Mouse (Mus musculus): ENCODE measurements around the gene Yme1l1.

Gene Yme1l1

GRCm38 (mm10) chr2:23155777-23156607 is at the start of gene Yme1l1, which contains the start of gene Mastl:
TSS of gene Yme1l1 (plus strand) at chr2:23156369.
TSS of gene Mastl (minus strand) at chr2:23156024.
- DNase-seq (ENCODE audit: low read depth, low spot score) = peak; percentile 97

GRCm38 (mm10) chr2:23119573-23119972 is 36.6 kb upstream of the Yme1l1 start:
- DNase-seq (ENCODE audit: low read depth, low spot score) = no peak

- no peak for DNase-seq (ENCODE audit: low read depth, low spot score)
Observed at GRCm38 (mm10) chr2:23155199-23155621, 959 bp upstream of the Yme1l1 start.

GRCm38 (mm10) chr2:23156608-23157081 is 476 bp downstream of the Yme1l1 start:
- no peak for DNase-seq (ENCODE audit: low read depth, low spot score)

- DNase-seq (ENCODE audit: low read depth, low spot score) = no peak
Observed at GRCm38 (mm10) chr2:23172305-23172704, 16.1 kb downstream of the Yme1l1 start.

- no peak for DNase-seq (ENCODE audit: low read depth, low spot score)
Observed at GRCm38 (mm10) chr2:23194366-23194765, 38.2 kb downstream of the Yme1l1 start.

- DNase-seq (ENCODE audit: low read depth, low spot score) = no peak
Observed at GRCm38 (mm10) chr2:23201034-23201433, 44.9 kb downstream of the Yme1l1 start.

GRCm38 (mm10) chr2:23202900-23203670 is 46.9 kb downstream of the Yme1l1 start:
- no peak for DNase-seq (ENCODE audit: low read depth, low spot score)

- no peak for DNase-seq (ENCODE audit: low read depth, low spot score)
Observed at GRCm38 (mm10) chr2:23207070-23207526, 50.9 kb downstream of the Yme1l1 start, which contains the start of gene 4931423N10Rik. TSS of gene 4931423N10Rik (plus strand) at chr2:23207476.

GRCm38 (mm10) chr2:23213661-23214060 is 57.5 kb downstream of the Yme1l1 start:
- DNase-seq (ENCODE audit: low read depth, low spot score) = no peak

- DNase-seq (ENCODE audit: low read depth, low spot score) = no peak
Observed at GRCm38 (mm10) chr2:23225199-23225598, 69.0 kb downstream of the Yme1l1 start.

GRCm38 (mm10) chr2:23228463-23228862 is 72.3 kb downstream of the Yme1l1 start:
- DNase-seq (ENCODE audit: low read depth, low spot score) = no peak

- DNase-seq (ENCODE audit: low read depth, low spot score) = no peak
Observed at GRCm38 (mm10) chr2:23234065-23234773, 78.0 kb downstream of the Yme1l1 start.
